Mouse (Mus musculus): ENCODE data around the gene Igsf23. TPM values are rescaled to one million over a fixed set of nuclear protein-coding genes. Genes with fewer than 3 reads are reported as not detected.
"Not testable (repeated sequence)": the region's sequence is repeated elsewhere in the genome, so short reads cannot be mapped to it uniquely, and the experiment has no call there.

Igsf23 gene
- polyA plus RNA-seq (2014; fragmentation: Nextera tagmentation; extraction: Ambion mirVana) = not detected in 2 replicates

DNA sequence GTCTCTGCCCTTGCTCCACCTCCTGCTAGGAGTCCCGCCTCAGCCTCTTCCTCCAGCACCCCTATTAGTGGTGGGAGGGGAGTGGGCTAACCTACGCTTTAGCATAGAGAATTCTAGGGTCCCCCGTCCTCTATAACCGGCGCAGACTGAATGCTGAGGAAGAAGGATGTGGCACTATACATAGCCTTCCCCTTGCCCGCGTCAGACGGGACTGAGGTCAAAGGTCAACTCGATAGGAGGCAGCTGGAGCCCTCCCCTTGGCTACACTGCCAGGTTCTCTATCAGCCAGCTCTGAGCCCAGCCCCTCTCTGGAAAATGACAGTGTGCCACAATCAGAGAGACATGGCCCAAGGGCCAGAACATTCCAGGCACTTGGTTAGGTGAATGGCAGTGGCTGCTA is at the start of gene Igsf23:
Gene Igsf23 (minus strand): TSS at position 168 of the 400 bp plus-strand sequence.
- Histone ChIP-seq H3K9me3 (ENCODE audit: control insufficient read depth, low read length) (no peaks in the 10 kb centered on the region), H3K27ac (no peak within 1 kb of the TSS), H3K4me2 (replicated peaks) (no peak within 1 kb of the TSS), H3K36me3 (replicated peaks; ENCODE audit: control insufficient read depth, insufficient read depth) (no peaks in the 10 kb centered on the region), H3K4me3 (replicated peaks; ENCODE audit: low read length) (no peak within 1 kb of the TSS), H3K9ac (no peak within 1 kb of the TSS), H3K4me1 (replicated peaks; ENCODE audit: control insufficient read depth, insufficient read depth, low read length) (no peaks in the 10 kb centered on the region), H3K27me3 (ENCODE audit: control insufficient read depth, insufficient read depth, low read length) (no peaks in the 10 kb centered on the region)
- 51% methylated on average over 9 of the region's 9 CpGs for WGBS
- DNase-seq (ENCODE audit: low spot score) (no peak), ATAC-seq (ENCODE audit: low FRiP score) (no peak)

DNA sequence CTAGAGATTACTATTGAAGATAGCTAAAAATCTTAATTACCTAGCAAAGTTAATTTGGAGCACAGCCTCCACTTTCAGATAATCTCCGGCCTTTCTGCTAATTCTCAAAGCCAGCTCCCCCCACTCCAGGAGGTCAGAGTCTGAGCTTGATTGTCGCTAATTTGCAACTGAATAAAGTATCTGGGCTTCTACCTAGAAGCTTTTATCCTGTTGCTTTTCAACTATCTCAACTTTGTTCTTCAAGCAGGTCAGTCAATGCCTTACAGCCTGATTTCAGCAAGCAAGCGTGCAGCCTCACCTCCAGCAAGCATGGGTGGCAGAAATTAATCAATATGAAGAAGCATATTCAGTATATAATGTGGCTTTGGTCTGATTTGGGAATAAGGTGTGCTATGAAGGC is 46.2 kb upstream of the Igsf23 start:
- H3K4me3 ChIP-seq (replicated peaks; ENCODE audit: low read length); ATAC-seq (ENCODE audit: low FRiP score); H3K4me1 ChIP-seq (replicated peaks; ENCODE audit: control insufficient read depth, insufficient read depth, low read length); H3K9ac ChIP-seq; DNase-seq (ENCODE audit: low spot score); H3K27ac ChIP-seq; H3K4me2 ChIP-seq (replicated peaks); H3K27me3 ChIP-seq (ENCODE audit: control insufficient read depth, insufficient read depth, low read length); H3K36me3 ChIP-seq (replicated peaks; ENCODE audit: control insufficient read depth, insufficient read depth): not testable (repeated sequence)
- 0 out of 2 replicates have a peak, but pooled peaks cover 18% of the 10 kb centered on the region for H3K9me3 ChIP-seq (ENCODE audit: control insufficient read depth, low read length)
- WGBS = 61% methylated on average over 3 of the region's 3 CpGs

DNA sequence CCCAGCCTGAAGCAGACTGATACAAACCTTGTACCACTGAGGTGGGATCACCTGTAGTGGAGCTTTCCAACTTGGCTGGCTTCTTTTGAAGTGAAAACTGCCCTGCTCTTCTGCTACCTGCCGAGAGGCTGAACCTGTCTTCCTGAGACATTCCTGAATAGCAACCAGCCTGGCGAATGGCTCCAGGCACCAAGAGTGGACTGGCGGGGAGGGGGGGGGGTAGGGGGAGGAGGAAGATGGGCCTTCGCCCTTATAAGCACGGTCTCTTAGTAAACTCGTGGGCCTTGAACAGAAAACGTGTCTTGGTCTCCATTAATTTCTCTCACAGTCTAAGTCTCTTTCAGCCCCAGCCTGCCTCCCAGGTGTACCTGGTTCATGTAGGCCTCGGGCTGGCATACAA is 40.6 kb upstream of the Igsf23 start, which contains the start of gene Nlrp9b:
Gene Nlrp9b (plus strand): TSS at position 301 of the 400 bp plus-strand sequence.
- not testable (repeated sequence) for H3K4me1 ChIP-seq (replicated peaks; ENCODE audit: control insufficient read depth, insufficient read depth, low read length); DNase-seq (ENCODE audit: low spot score); H3K9ac ChIP-seq; ATAC-seq (ENCODE audit: low FRiP score); H3K4me3 ChIP-seq (replicated peaks; ENCODE audit: low read length); H3K27me3 ChIP-seq (ENCODE audit: control insufficient read depth, insufficient read depth, low read length); H3K4me2 ChIP-seq (replicated peaks); H3K27ac ChIP-seq; H3K36me3 ChIP-seq (replicated peaks; ENCODE audit: control insufficient read depth, insufficient read depth)
- WGBS = 80% methylated on average over 8 of the region's 8 CpGs
- 0 out of 2 replicates have a peak, but pooled peaks cover 12% of the 10 kb centered on the region for H3K9me3 ChIP-seq (ENCODE audit: control insufficient read depth, low read length)

DNA sequence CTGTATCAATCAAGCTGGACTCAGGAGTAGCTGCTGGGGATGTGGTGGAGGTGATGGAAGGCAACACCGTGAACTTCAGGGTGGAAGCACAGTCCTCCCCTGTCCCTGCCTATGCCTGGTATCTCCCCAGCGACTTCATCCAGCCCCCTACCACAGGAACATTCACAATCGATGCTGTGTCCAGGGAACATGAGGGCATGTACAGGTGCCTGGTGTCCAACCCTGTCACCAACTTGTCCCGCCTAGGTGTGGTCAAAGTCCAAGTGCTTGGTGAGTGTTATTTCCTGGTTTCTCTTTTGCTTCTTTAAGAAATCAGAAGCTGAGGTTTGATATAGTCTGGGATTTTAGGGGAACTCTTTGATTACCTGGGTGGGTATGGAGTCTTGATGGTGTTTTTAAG is 21.0 kb upstream of the Igsf23 start:
- H3K27me3 ChIP-seq (ENCODE audit: control insufficient read depth, insufficient read depth, low read length) = no peaks in the 10 kb centered on the region
- no peak overlapping the region for H3K4me2 ChIP-seq (replicated peaks)
- H3K27ac ChIP-seq = no peak overlapping the region
- no peaks in the 10 kb centered on the region for H3K36me3 ChIP-seq (replicated peaks; ENCODE audit: control insufficient read depth, insufficient read depth)
- ATAC-seq (ENCODE audit: low FRiP score) = no peak
- no peak overlapping the region for H3K9ac ChIP-seq
- WGBS = 89% methylated on average over 4 of the region's 4 CpGs
- no peak for DNase-seq (ENCODE audit: low spot score)
- H3K4me1 ChIP-seq (replicated peaks; ENCODE audit: control insufficient read depth, insufficient read depth, low read length) = no peaks in the 10 kb centered on the region
- peaks cover 26% of the 10 kb centered on the region for H3K9me3 ChIP-seq (ENCODE audit: control insufficient read depth, low read length)
- no peak overlapping the region for H3K4me3 ChIP-seq (replicated peaks; ENCODE audit: low read length)

DNA sequence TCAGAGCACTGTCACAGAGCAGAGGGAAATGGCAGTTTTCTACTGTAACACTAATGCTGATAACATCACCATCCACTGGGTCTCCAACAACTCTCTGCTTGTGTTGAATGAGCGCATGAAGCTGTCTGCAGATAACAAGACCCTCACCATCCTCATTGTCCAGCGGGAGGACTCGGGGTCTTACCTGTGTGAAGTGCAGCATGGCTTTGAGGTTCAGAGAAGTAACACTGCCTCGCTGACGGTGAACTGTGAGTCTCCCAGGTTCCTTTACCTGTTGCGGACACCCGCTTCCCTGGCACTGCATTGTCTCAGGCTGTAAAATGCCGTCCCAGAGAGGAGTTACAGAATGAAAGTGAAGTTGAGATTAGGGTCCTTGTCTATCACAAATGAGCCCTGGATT is 19.6 kb upstream of the Igsf23 start:
- DNase-seq (ENCODE audit: low spot score) = no peak
- no peak overlapping the region for H3K9ac ChIP-seq
- H3K4me1 ChIP-seq (replicated peaks; ENCODE audit: control insufficient read depth, insufficient read depth, low read length) = no peaks in the 10 kb centered on the region
- peaks cover 26% of the 10 kb centered on the region for H3K9me3 ChIP-seq (ENCODE audit: control insufficient read depth, low read length)
- H3K4me3 ChIP-seq (replicated peaks; ENCODE audit: low read length) = no peak overlapping the region
- H3K27ac ChIP-seq = no peak overlapping the region
- H3K36me3 ChIP-seq (replicated peaks; ENCODE audit: control insufficient read depth, insufficient read depth) = no peaks in the 10 kb centered on the region
- WGBS = 95% methylated on average over 8 of the region's 8 CpGs
- H3K27me3 ChIP-seq (ENCODE audit: control insufficient read depth, insufficient read depth, low read length) = no peaks in the 10 kb centered on the region
- H3K4me2 ChIP-seq (replicated peaks) = no peak overlapping the region
- ATAC-seq (ENCODE audit: low FRiP score) = no peak

DNA sequence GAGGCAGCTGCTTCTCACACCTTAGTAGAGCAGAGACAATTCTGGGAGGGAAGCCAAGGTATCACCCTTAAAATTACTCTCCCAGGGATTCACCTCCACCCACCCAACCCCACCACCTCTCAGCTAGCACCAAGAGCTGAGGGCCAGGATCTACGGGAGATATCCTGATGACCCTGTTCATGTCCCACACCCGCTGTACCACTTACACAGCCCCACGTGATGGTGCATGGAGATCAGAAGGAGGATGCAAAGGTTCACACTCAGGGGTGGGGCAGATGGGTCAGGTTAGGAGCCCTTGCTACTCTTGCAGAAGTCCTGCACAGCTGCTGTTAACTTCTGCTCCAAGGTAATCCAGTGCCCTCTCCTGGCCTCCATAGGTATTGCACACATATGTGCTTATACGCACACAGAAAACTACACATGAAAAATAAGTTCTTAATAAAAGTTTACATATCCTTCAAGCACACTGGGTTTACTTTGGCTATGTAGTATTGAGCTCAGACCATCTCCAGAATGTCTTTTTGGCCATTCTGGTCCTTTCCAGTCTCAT is 19.1 kb upstream of the Igsf23 start:
- H3K27me3 ChIP-seq (ENCODE audit: control insufficient read depth, insufficient read depth, low read length) = no peaks in the 10 kb centered on the region
- DNase-seq (ENCODE audit: low spot score) = no peak
- H3K9me3 ChIP-seq (ENCODE audit: control insufficient read depth, low read length) = peaks cover 26% of the 10 kb centered on the region
- no peak overlapping the region for H3K9ac ChIP-seq
- no peak for ATAC-seq (ENCODE audit: low FRiP score)
- no peaks in the 10 kb centered on the region for H3K36me3 ChIP-seq (replicated peaks; ENCODE audit: control insufficient read depth, insufficient read depth)
- H3K4me3 ChIP-seq (replicated peaks; ENCODE audit: low read length) = no peak overlapping the region
- no peak overlapping the region for H3K27ac ChIP-seq
- H3K4me2 ChIP-seq (replicated peaks) = no peak overlapping the region
- 94% methylated on average over 4 of the region's 4 CpGs for WGBS
- no peaks in the 10 kb centered on the region for H3K4me1 ChIP-seq (replicated peaks; ENCODE audit: control insufficient read depth, insufficient read depth, low read length)

DNA sequence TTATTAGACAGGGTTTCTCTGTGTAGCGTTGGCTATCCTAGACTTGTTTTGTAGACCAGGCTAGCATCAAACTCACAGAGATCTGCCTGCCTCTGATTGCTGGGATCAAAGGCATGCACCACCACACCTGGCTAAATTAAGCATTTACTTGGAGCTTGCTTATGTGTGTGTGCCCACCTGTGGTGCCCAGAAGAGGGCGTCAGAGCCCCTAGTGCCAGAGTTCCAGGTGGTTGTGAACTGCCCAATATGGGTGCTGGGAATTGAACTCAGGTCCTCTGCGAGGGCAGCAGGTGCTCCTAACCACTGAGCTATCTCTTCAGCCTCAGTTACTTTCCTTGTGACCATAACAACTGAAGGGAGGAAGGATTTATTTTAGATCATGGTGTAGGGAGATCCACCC is 18.6 kb upstream of the Igsf23 start:
- no peak for ATAC-seq (ENCODE audit: low FRiP score)
- Histone ChIP-seq H3K9me3 (ENCODE audit: control insufficient read depth, low read length) (peaks cover 22% of the 10 kb centered on the region), H3K4me3 (replicated peaks; ENCODE audit: low read length) (no peak overlapping the region), H3K9ac (no peak overlapping the region), H3K36me3 (replicated peaks; ENCODE audit: control insufficient read depth, insufficient read depth) (no peaks in the 10 kb centered on the region), H3K27ac (no peak overlapping the region), H3K4me2 (replicated peaks) (no peak overlapping the region), H3K4me1 (replicated peaks; ENCODE audit: control insufficient read depth, insufficient read depth, low read length) (no peaks in the 10 kb centered on the region), H3K27me3 (ENCODE audit: control insufficient read depth, insufficient read depth, low read length) (no peaks in the 10 kb centered on the region)
- 77% methylated on average over 3 of the region's 3 CpGs for WGBS
- DNase-seq (ENCODE audit: low spot score) = no peak

DNA sequence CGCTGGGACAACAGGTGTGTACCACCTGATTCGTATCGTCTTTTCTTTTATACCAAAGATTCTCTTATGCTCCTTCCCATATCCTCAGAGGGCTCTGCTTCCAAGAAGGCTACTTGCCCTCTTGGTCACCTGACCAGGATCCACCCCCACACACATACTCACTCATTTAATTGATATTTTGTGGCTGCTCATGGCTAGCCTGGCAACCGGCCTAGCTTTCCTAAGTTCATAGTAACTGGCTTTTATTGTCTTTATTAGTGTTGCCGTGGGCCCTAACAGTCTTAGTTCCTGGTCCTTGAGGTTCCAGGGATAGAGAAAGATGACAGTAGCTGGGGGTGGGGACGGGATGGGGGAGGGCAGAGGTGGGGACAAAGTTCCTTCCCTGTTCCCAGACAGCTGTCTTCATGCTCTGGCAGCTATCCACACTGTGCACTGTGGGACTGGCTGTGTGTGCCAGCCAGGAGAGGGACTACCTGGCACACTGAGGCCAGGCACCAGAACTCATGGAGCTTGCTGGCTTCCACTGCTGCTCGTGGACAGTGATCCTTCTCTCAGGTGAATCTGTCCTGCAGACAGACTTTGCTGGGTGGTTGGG is 14.5 kb upstream of the Igsf23 start, which contains the start of gene Ceacam20:
Gene Ceacam20 (plus strand): TSS at position 428 of the 595 bp plus-strand sequence.
- H3K9me3 ChIP-seq (ENCODE audit: control insufficient read depth, low read length) = 0 out of 2 replicates have a peak, but pooled peaks cover 8% of the 10 kb centered on the region
- H3K4me1 ChIP-seq (replicated peaks; ENCODE audit: control insufficient read depth, insufficient read depth, low read length) = no peaks in the 10 kb centered on the region
- WGBS = 81% methylated on average over 7 of the region's 7 CpGs
- no peak for ATAC-seq (ENCODE audit: low FRiP score)
- no peak within 1 kb of the TSS for H3K4me3 ChIP-seq (replicated peaks; ENCODE audit: low read length)
- no peak within 1 kb of the TSS for H3K4me2 ChIP-seq (replicated peaks)
- H3K9ac ChIP-seq = no peak within 1 kb of the TSS
- H3K27me3 ChIP-seq (ENCODE audit: control insufficient read depth, insufficient read depth, low read length) = no peaks in the 10 kb centered on the region
- DNase-seq (ENCODE audit: low spot score) = no peak
- H3K36me3 ChIP-seq (replicated peaks; ENCODE audit: control insufficient read depth, insufficient read depth) = no peaks in the 10 kb centered on the region
- H3K27ac ChIP-seq = no peak within 1 kb of the TSS

DNA sequence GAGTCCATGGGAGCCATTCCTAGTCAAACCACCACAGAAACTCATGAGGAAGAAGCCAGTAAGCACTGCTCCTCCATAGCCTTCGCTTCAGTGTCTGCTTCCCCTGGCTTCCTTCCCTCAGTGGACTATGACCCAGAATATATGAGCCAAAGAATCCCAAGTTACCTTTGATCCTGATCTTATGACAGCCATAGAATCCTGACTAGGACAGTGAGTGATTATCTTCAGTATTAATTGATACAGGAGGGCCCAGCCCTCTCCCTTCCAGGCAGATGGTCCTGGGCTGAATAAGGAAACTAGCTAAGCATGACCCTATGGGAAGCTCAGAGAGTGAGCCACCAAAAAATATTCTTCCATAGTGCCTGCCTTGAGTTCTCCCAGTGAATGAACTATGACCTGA is 11.9 kb upstream of the Igsf23 start:
- no peaks in the 10 kb centered on the region for H3K4me1 ChIP-seq (replicated peaks; ENCODE audit: control insufficient read depth, insufficient read depth, low read length)
- no peak overlapping the region for H3K4me2 ChIP-seq (replicated peaks)
- H3K9ac ChIP-seq = no peak overlapping the region
- H3K27ac ChIP-seq = no peak overlapping the region
- no peaks in the 10 kb centered on the region for H3K9me3 ChIP-seq (ENCODE audit: control insufficient read depth, low read length)
- DNase-seq (ENCODE audit: low spot score) (no peak), ATAC-seq (ENCODE audit: low FRiP score) (no peak)
- no peaks in the 10 kb centered on the region for H3K27me3 ChIP-seq (ENCODE audit: control insufficient read depth, insufficient read depth, low read length)
- WGBS = 77% methylated on average over 1 of the region's 1 CpGs
- no peaks in the 10 kb centered on the region for H3K36me3 ChIP-seq (replicated peaks; ENCODE audit: control insufficient read depth, insufficient read depth)
- no peak overlapping the region for H3K4me3 ChIP-seq (replicated peaks; ENCODE audit: low read length)

Data from hindbrain, embryonic 14.5 days (tissue).